Mouse (Mus musculus) forebrain, embryonic 11.5 days (tissue): Measurements from ENCODE around the gene Kctd18. TPM values are rescaled to one million over a fixed set of nuclear protein-coding genes. Genes with fewer than 3 reads are reported as not detected.

ENCODE experiments used
- ATAC-seq: fragments of 200-750 bp; cut with Nextera tagmentation; replicated peaks from 2 replicates; pipeline ENCODE4 v1.8.0; 2017; ENCODE audit warnings: moderate TSS enrichment; ENCODE audit not compliant: low FRiP score
- DNase-seq: peaks from one replicate; pipeline ENCODE4 v3.0.0-alpha.2; 2017; ENCODE audit warnings: low spot score
- H3K27ac ChIP-seq: fragments of 300-500 bp; sonication (generic); 2 replicates; pipeline ENCODE4 v1.5.1; 2014; ENCODE audit warnings: low read depth, low read length
- H3K27me3 ChIP-seq: fragments of 300-500 bp; sonication (generic); 2 replicates; pipeline ENCODE4 v1.6.1; 2014; ENCODE audit warnings: mild to moderate bottlenecking, low read length, mixed read lengths; ENCODE audit not compliant: control insufficient read depth, insufficient read depth
- H3K36me3 ChIP-seq: fragments of 300-500 bp; sonication (generic); 2 replicates; pipeline ENCODE4 v1.6.1; 2014; ENCODE audit warnings: mild to moderate bottlenecking, low read length, moderate library complexity, mixed read lengths; ENCODE audit not compliant: control insufficient read depth, insufficient read depth
- H3K4me1 ChIP-seq: fragments of 300-500 bp; sonication (generic); replicated peaks from 2 replicates; pipeline ENCODE4 v1.6.1; 2014; ENCODE audit warnings: low read length, mixed read lengths; ENCODE audit not compliant: control insufficient read depth, insufficient read depth
- H3K4me2 ChIP-seq: fragments of 300-500 bp; sonication (generic); 2 replicates; pipeline ENCODE4 v1.6.1; 2014; ENCODE audit warnings: low read depth, mild to moderate bottlenecking, low read length, moderate library complexity, mixed read lengths; ENCODE audit not compliant: severe bottlenecking
- H3K4me3 ChIP-seq: fragments of 300-500 bp; sonication (generic); 2 replicates; pipeline ENCODE4 v1.5.1; 2014; ENCODE audit warnings: low read depth, low read length
- H3K9ac ChIP-seq: fragments of 300-500 bp; sonication (generic); 2 replicates; pipeline ENCODE4 v1.6.1; 2014; ENCODE audit warnings: low read length
- H3K9me3 ChIP-seq: fragments of 300-500 bp; sonication (generic); 2 replicates; pipeline ENCODE4 v1.6.1; 2016; ENCODE audit warnings: low read length, mixed read lengths; ENCODE audit not compliant: control insufficient read depth
- WGBS: fragments of 180-500 bp; shearing (Covaris S2); extraction: QIAGEN DNeasy Blood & Tissue Kit; methylation state at CpG from one replicate; pipeline ENCODE4 v1.1.7; 2014; 5-methylcytosine and 5-hydroxymethylcytosine counted together
- polyA plus RNA-seq: library from polyadenylated mRNA; unstranded; fragments of >200 nt; fragmentation: Nextera tagmentation; extraction: Ambion mirVana; gene quantifications from 2 replicates; pipeline ENCODE4 v1.2.1, GENCODE M21; 2014

The Kctd18 gene
- polyA plus RNA-seq, 1 experiment from 2014 or later = 19.5 TPM

GRCm38 (mm10) chr1:57905912-57906311, 112.8 kb downstream of the Kctd18 start:
- DNase-seq = no peak
- Histone ChIP-seq H3K27me3 (no peaks in the 10 kb centered on the region), H3K4me1 (no peaks in the 10 kb centered on the region), H3K4me3 (no peak overlapping the region), H3K9ac (no peak overlapping the region), H3K9me3 (no peaks in the 10 kb centered on the region), H3K27ac (no peak overlapping the region), H3K4me2 (no peak overlapping the region), H3K36me3 (no peaks in the 10 kb centered on the region)
- 80% methylated on average over 3 of the region's 3 CpGs for WGBS
- no peak for ATAC-seq

Other genes starting within 250 kb of the Kctd18 start
- 37.3 and 37.5 TPM in 2 replicates for gene Spats2l, start 244.8 kb downstream of the Kctd18 start, polyA plus RNA-seq
- gene Sgo2a, start 23.0 kb downstream of the Kctd18 start, polyA plus RNA-seq = 28.0 and 31.0 TPM in 2 replicates
- gene Aox1, start 11.0 kb upstream of the Kctd18 start, polyA plus RNA-seq = 0.12 and 0.16 TPM in 2 replicates
- 0.09 TPM in 1 of 2 replicates, not detected in the other for gene Aox3, start 94.2 kb upstream of the Kctd18 start, polyA plus RNA-seq
- 0.07 TPM in 1 of 2 replicates, not detected in the other for gene Aox4, start 191.4 kb upstream of the Kctd18 start, polyA plus RNA-seq